Mouse (Mus musculus): Measurements from ENCODE around the gene Sac3d1.

- TF ChIP-seq CTCF (IDR thresholded peaks at IDR 0.05; ENCODE audit: extremely low read depth, insufficient read depth, insufficient read length, insufficient replicate concordance) (peak; percentile 82; the same call in 1 of the 2 replicates), POLR2A (IDR thresholded peaks at IDR 0.05; ENCODE audit: low read depth, low read length) (no peak)
These were observed 51.3 kb downstream of the Sac3d1 start for GRCm38 (mm10) chr19:6067011-6067723.

Data from spleen, adult 2 months (tissue).